Mouse (Mus musculus): ENCODE results near the gene Ube2s. TPM values are rescaled to one million over a fixed set of nuclear protein-coding genes. Genes with fewer than 3 reads are reported as not detected.
"Not testable (repeated sequence)": the region's sequence is repeated elsewhere in the genome, so short reads cannot be mapped to it uniquely, and the experiment has no call there.

Ube2s gene
- polyA plus RNA-seq, 1 experiment from 2014 or later = 349 TPM

- no peak; the same call in 1 of the 2 replicates for ATAC-seq (ENCODE audit: insufficient number of reproducible peaks, insufficient read depth, low FRiP score, low read depth)
- WGBS = 1% methylated on average over 27 of the region's 36 CpGs
Observed at GRCm38 (mm10) chr7:4811842-4812302, 518 bp downstream of the Ube2s start.

GRCm38 (mm10) chr7:4811131-4811530 lies 1.3 kb downstream of the Ube2s start:
- ATAC-seq (ENCODE audit: insufficient number of reproducible peaks, insufficient read depth, low FRiP score, low read depth); H3K9me3 ChIP-seq (ENCODE audit: control insufficient read depth, low read depth, low read length); H3K27ac ChIP-seq (ENCODE audit: low read length); H3K27me3 ChIP-seq (ENCODE audit: control insufficient read depth, insufficient read depth, low read length): not testable (repeated sequence)
- Histone ChIP-seq H3K4me3 (ENCODE audit: low read depth, low read length) (peak overlapping the region; percentile 99), H3K4me1 (ENCODE audit: control insufficient read depth, insufficient read depth, low read length) (peaks cover 11% of the 10 kb centered on the region; the same call in 1 of the 2 replicates), H3K9ac (replicated peaks; ENCODE audit: low read depth, low read length) (peak overlapping the region; percentile 98), H3K4me2 (replicated peaks; ENCODE audit: low read depth, low read length) (peak overlapping the region; percentile 80), H3K36me3 (ENCODE audit: control insufficient read depth, insufficient read depth, low read length) (peaks cover 39% of the 10 kb centered on the region)
- 36% methylated on average over 10 of the region's 10 CpGs for WGBS

More at GRCm38 (mm10) chr7:4811842-4812302, 518 bp downstream of the Ube2s start:
- peaks cover 11% of the 10 kb centered on the region; the same call in 1 of the 2 replicates for H3K4me1 ChIP-seq (ENCODE audit: control insufficient read depth, insufficient read depth, low read length)
- peaks cover 31% of the 10 kb centered on the region for H3K36me3 ChIP-seq (ENCODE audit: control insufficient read depth, insufficient read depth, low read length)
- H3K4me2 ChIP-seq (replicated peaks; ENCODE audit: low read depth, low read length) = peak overlapping the region; percentile 80
- peak overlapping the region; percentile 97 for H3K27ac ChIP-seq (ENCODE audit: low read length)
- H3K27me3 ChIP-seq (ENCODE audit: control insufficient read depth, insufficient read depth, low read length) = no peaks in the 10 kb centered on the region
- H3K9ac ChIP-seq (replicated peaks; ENCODE audit: low read depth, low read length) = peak overlapping the region; percentile 98
- H3K4me3 ChIP-seq (ENCODE audit: low read depth, low read length) = peak overlapping the region; percentile 99
- H3K9me3 ChIP-seq (ENCODE audit: control insufficient read depth, low read depth, low read length) = no peaks in the 10 kb centered on the region

GRCm38 (mm10) chr7:4806716-4807115 lies 5.7 kb downstream of the Ube2s start:
- ATAC-seq (ENCODE audit: insufficient number of reproducible peaks, insufficient read depth, low FRiP score, low read depth) = 0 out of 2 replicates have a peak, but pooled peaks have one; percentile 33
- Histone ChIP-seq H3K4me3 (ENCODE audit: low read depth, low read length) (no peak overlapping the region), H3K27me3 (ENCODE audit: control insufficient read depth, insufficient read depth, low read length) (no peaks in the 10 kb centered on the region), H3K27ac (ENCODE audit: low read length) (no peak overlapping the region), H3K9ac (replicated peaks; ENCODE audit: low read depth, low read length) (no peak overlapping the region), H3K9me3 (ENCODE audit: control insufficient read depth, low read depth, low read length) (no peaks in the 10 kb centered on the region), H3K36me3 (ENCODE audit: control insufficient read depth, insufficient read depth, low read length) (peaks cover 48% of the 10 kb centered on the region), H3K4me2 (replicated peaks; ENCODE audit: low read depth, low read length) (no peak overlapping the region), H3K4me1 (ENCODE audit: control insufficient read depth, insufficient read depth, low read length) (peaks cover 11% of the 10 kb centered on the region; the same call in 1 of the 2 replicates)
- WGBS = 82% methylated on average over 7 of the region's 7 CpGs

- H3K4me2 ChIP-seq (replicated peaks; ENCODE audit: low read depth, low read length) = no peak overlapping the region
- peaks cover 26% of the 10 kb centered on the region for H3K36me3 ChIP-seq (ENCODE audit: control insufficient read depth, insufficient read depth, low read length)
- H3K4me3 ChIP-seq (ENCODE audit: low read depth, low read length) = no peak overlapping the region
- ATAC-seq (ENCODE audit: insufficient number of reproducible peaks, insufficient read depth, low FRiP score, low read depth) = no peak
- no peaks in the 10 kb centered on the region for H3K4me1 ChIP-seq (ENCODE audit: control insufficient read depth, insufficient read depth, low read length)
- no peaks in the 10 kb centered on the region for H3K27me3 ChIP-seq (ENCODE audit: control insufficient read depth, insufficient read depth, low read length)
- no peak overlapping the region for H3K27ac ChIP-seq (ENCODE audit: low read length)
- H3K9ac ChIP-seq (replicated peaks; ENCODE audit: low read depth, low read length) = no peak overlapping the region
- H3K9me3 ChIP-seq (ENCODE audit: control insufficient read depth, low read depth, low read length) = no peaks in the 10 kb centered on the region
Observed at GRCm38 (mm10) chr7:4802247-4802646, 10.1 kb downstream of the Ube2s start.

- 74% methylated on average over 7 of the region's 7 CpGs for WGBS
- H3K27ac ChIP-seq (ENCODE audit: low read length) = no peak overlapping the region
- H3K36me3 ChIP-seq (ENCODE audit: control insufficient read depth, insufficient read depth, low read length) = peaks cover 36% of the 10 kb centered on the region
- H3K4me1 ChIP-seq (ENCODE audit: control insufficient read depth, insufficient read depth, low read length) = 0 out of 2 replicates have a peak, but pooled peaks cover 10% of the 10 kb centered on the region
- H3K9me3 ChIP-seq (ENCODE audit: control insufficient read depth, low read depth, low read length) = no peaks in the 10 kb centered on the region
- no peak overlapping the region for H3K9ac ChIP-seq (replicated peaks; ENCODE audit: low read depth, low read length)
- no peaks in the 10 kb centered on the region for H3K27me3 ChIP-seq (ENCODE audit: control insufficient read depth, insufficient read depth, low read length)
- H3K4me3 ChIP-seq (ENCODE audit: low read depth, low read length) = no peak overlapping the region
- H3K4me2 ChIP-seq (replicated peaks; ENCODE audit: low read depth, low read length) = no peak overlapping the region
- no peak for ATAC-seq (ENCODE audit: insufficient number of reproducible peaks, insufficient read depth, low FRiP score, low read depth)
Observed at GRCm38 (mm10) chr7:4795767-4796433, 16.5 kb downstream of the Ube2s start.

- no peaks in the 10 kb centered on the region for H3K9me3 ChIP-seq (ENCODE audit: control insufficient read depth, low read depth, low read length)
- no peak overlapping the region for H3K27ac ChIP-seq (ENCODE audit: low read length)
- H3K4me1 ChIP-seq (ENCODE audit: control insufficient read depth, insufficient read depth, low read length) = 0 out of 2 replicates have a peak, but pooled peaks cover 10% of the 10 kb centered on the region
- H3K4me3 ChIP-seq (ENCODE audit: low read depth, low read length) = 0 out of 2 replicates have a peak overlapping the region, but pooled peaks have one; percentile 89
- no peaks in the 10 kb centered on the region for H3K27me3 ChIP-seq (ENCODE audit: control insufficient read depth, insufficient read depth, low read length)
- H3K4me2 ChIP-seq (replicated peaks; ENCODE audit: low read depth, low read length) = no peak overlapping the region
- WGBS = 74% methylated on average over 3 of the region's 3 CpGs
- no peak for ATAC-seq (ENCODE audit: insufficient number of reproducible peaks, insufficient read depth, low FRiP score, low read depth)
- peaks cover 36% of the 10 kb centered on the region for H3K36me3 ChIP-seq (ENCODE audit: control insufficient read depth, insufficient read depth, low read length)
- H3K9ac ChIP-seq (replicated peaks; ENCODE audit: low read depth, low read length) = no peak overlapping the region
Observed at GRCm38 (mm10) chr7:4794631-4795168, 17.7 kb downstream of the Ube2s start.

GRCm38 (mm10) chr7:4793674-4794073 lies 18.7 kb downstream of the Ube2s start:
- no peaks in the 10 kb centered on the region for H3K9me3 ChIP-seq (ENCODE audit: control insufficient read depth, low read depth, low read length)
- H3K9ac ChIP-seq (replicated peaks; ENCODE audit: low read depth, low read length) = peak overlapping the region; percentile 97
- no peak for ATAC-seq (ENCODE audit: insufficient number of reproducible peaks, insufficient read depth, low FRiP score, low read depth)
- peak overlapping the region; percentile 44; the same call in 1 of the 2 replicates for H3K27ac ChIP-seq (ENCODE audit: low read length)
- peaks cover 36% of the 10 kb centered on the region for H3K36me3 ChIP-seq (ENCODE audit: control insufficient read depth, insufficient read depth, low read length)
- H3K27me3 ChIP-seq (ENCODE audit: control insufficient read depth, insufficient read depth, low read length) = no peaks in the 10 kb centered on the region
- H3K4me3 ChIP-seq (ENCODE audit: low read depth, low read length) = peak overlapping the region; percentile 89
- H3K4me2 ChIP-seq (replicated peaks; ENCODE audit: low read depth, low read length) = peak overlapping the region; percentile 77
- 0 out of 2 replicates have a peak, but pooled peaks cover 10% of the 10 kb centered on the region for H3K4me1 ChIP-seq (ENCODE audit: control insufficient read depth, insufficient read depth, low read length)
- 34% methylated on average over 4 of the region's 4 CpGs for WGBS

GRCm38 (mm10) chr7:4793248-4793647 lies 19.1 kb downstream of the Ube2s start:
- peak overlapping the region; percentile 97 for H3K9ac ChIP-seq (replicated peaks; ENCODE audit: low read depth, low read length)
- ATAC-seq (ENCODE audit: insufficient number of reproducible peaks, insufficient read depth, low FRiP score, low read depth) = 0 out of 2 replicates have a peak, but pooled peaks have one; percentile 0
- not testable (repeated sequence) for H3K27me3 ChIP-seq (ENCODE audit: control insufficient read depth, insufficient read depth, low read length); H3K4me1 ChIP-seq (ENCODE audit: control insufficient read depth, insufficient read depth, low read length); H3K9me3 ChIP-seq (ENCODE audit: control insufficient read depth, low read depth, low read length)
- 1% methylated on average over 31 of the region's 31 CpGs for WGBS
- peaks cover 36% of the 10 kb centered on the region for H3K36me3 ChIP-seq (ENCODE audit: control insufficient read depth, insufficient read depth, low read length)
- H3K4me2 ChIP-seq (replicated peaks; ENCODE audit: low read depth, low read length) = peak overlapping the region; percentile 77
- peak overlapping the region; percentile 89 for H3K4me3 ChIP-seq (ENCODE audit: low read depth, low read length)
- H3K27ac ChIP-seq (ENCODE audit: low read length) = peak overlapping the region; percentile 84

Data from stomach, embryonic 14.5 days (tissue).